Mouse (Mus musculus) mesoderm, embryonic 11.5 days (tissue): ENCODE results near the gene Gm10130.
"Not testable (repeated sequence)": the region's sequence is repeated elsewhere in the genome, so short reads cannot be mapped to it uniquely, and the experiment has no call there.

ENCODE experiments used
- DNase-seq: peaks from one replicate; pipeline ENCODE4 v3.0.0-alpha.2; 2012; ENCODE audit warnings: low read depth, low spot score

Gene Gm10130

DNA sequence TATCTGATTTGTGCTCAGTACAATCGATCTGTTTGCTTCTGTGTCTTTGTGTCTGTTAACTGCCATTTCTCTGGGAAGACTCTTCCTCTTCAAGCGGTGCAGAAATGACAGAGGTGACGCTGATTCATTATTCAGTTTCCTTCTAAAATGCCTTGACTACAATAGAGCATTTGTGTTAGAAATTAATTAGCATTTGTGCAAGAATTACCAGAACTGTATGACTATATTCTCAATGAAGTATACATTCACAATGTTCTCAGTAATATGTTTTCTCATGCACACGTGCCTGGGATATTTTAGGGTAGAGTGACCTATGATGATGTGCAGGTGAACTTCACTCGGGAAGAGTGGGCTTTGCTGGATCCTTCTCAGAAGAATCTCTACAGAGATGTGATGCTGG is at the start of gene Gm10130:
Gm10130 (plus strand) TSS at position 301 of the 400 bp plus-strand sequence.
- no peak for DNase-seq

- no peak for DNase-seq
Measured at GRCm38 (mm10) chr2:150293669-150294068, 29.8 kb upstream of the Gm10130 start.

- DNase-seq: no peak
Measured at GRCm38 (mm10) chr2:150299096-150299495, 24.4 kb upstream of the Gm10130 start.

- DNase-seq: no peak
Measured at GRCm38 (mm10) chr2:150307183-150307773, 16.2 kb upstream of the Gm10130 start.

DNA sequence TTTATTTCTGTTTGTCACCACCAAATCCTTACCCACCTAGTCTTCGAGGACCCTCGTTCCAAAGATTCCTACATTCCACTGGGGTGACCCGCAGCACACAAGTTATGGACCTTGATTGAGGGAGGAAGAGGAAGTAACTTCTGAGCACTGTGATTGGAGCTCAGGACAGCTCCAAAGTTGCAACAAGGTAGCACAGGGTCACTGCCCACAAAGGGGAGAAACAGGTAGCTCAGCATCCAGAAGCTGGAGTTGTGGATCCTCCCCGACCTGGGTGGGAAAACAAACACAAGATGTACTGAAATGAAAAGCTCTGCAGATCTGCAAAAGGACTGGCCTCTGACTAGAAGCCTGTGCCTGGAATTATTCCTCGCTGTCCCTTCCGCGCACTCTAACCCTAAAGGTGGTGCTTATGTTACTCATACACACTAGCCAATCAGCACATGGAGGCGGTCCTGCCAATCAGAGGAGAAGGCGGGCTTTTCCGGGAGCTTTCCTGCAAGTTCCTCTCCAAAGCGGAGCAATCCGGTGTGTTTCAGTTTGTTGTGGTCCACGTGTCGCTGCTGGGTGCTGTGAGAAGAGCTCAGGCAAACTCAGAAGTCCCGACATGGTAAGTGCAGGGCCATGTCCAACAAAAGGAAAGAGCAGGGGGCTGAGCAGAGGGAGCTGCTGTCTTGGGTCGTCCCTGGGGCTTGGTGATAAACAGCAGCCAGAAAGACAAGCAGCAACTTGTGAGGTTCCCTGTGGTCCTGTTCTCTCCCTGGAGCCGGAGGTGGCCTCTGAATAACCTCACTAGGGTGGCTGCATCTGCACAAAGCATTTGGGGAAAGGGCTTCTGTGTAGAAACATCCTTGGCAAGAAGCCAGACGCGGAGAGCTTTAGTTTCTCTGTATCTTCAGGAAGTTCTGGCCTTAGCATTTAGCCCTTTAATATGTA is 12.3 kb upstream of the Gm10130 start:
- peak; percentile 90 for DNase-seq

- no peak for DNase-seq
Measured at GRCm38 (mm10) chr2:150316140-150316539, 7.4 kb upstream of the Gm10130 start.

- no peak for DNase-seq
Measured at GRCm38 (mm10) chr2:150318973-150319372, 4.5 kb upstream of the Gm10130 start.

DNA sequence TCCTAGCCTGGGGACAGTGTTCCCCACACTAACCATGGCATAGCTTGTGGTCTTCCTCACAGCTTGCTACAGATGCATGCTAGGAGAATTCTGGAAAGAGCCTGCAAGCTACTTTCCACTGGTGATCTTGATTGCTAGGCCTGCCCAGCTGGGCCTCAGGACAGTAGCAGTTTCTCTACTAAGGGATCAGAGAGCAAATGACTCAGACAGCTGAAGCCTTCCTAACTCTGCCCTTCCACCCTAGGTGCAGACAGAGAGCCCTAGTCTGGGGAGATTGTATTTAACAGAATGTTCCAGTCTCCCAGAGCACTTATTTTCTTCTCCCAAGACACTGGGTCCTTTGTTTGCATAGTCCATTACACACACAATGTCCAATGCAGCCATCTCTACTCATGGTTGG is 33.6 kb downstream of the Gm10130 start:
- not testable (repeated sequence) for DNase-seq

GRCm38 (mm10) chr2:150362113-150362877 is 38.8 kb downstream of the Gm10130 start, which contains the start of gene 3300002I08Rik:
3300002I08Rik (minus strand) TSS chr2:150362765.
- DNase-seq: peak; percentile 86

DNA sequence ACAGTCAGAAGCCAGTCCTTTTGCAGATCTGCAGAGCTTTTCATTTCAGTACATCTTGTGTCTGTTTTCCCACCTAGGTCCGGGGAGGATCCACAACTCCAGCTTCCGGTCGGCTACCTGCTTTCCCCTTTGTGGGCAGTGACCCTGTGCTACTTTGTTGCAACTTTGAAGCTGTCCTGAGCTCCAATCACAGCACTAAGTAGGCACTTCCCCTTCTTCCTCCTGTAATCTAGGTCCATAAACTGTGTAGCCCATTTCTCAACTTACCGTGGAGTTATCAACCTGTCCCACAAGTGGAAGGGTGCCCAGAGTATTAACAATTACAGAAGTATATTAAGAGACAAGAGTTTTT is 39.4 kb downstream of the Gm10130 start:
- DNase-seq: no peak

DNA sequence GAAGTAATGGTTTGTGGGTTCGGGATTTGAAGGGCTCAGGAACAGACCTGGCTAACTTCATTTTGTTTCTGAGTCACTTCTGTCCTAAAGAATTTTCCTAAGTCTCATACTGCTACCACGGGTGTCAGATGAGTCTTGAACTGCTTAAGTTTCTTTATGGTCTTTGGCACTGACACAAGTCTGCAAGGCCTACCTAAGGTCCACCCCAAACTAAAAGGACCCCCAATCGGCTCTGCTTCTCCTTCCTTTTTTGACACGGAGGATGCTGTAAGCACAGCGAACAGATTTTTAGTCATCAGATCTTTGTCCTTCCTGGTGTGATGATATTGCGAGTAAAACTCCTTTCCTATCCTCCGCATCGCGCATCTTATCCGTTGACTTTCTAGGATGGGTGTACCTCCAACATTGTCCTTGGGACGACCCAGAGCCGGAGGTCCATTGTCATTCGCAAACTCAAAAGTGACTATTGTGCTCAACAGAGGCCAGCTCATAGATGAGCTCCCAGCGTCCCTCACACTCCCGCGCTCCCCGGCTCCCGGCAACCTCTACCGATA is 62.1 kb downstream of the Gm10130 start:
- DNase-seq: not testable (repeated sequence)

- no peak for DNase-seq
Measured at GRCm38 (mm10) chr2:150390198-150390597, 66.7 kb downstream of the Gm10130 start.

- DNase-seq: not testable (repeated sequence)
Measured at GRCm38 (mm10) chr2:150412146-150412545, 88.6 kb downstream of the Gm10130 start.
